Mouse (Mus musculus): ENCODE results near the gene Teddm3.
"Not testable (repeated sequence)": the region's sequence is repeated elsewhere in the genome, so short reads cannot be mapped to it uniquely, and the experiment has no call there.

Gene Teddm3

DNA sequence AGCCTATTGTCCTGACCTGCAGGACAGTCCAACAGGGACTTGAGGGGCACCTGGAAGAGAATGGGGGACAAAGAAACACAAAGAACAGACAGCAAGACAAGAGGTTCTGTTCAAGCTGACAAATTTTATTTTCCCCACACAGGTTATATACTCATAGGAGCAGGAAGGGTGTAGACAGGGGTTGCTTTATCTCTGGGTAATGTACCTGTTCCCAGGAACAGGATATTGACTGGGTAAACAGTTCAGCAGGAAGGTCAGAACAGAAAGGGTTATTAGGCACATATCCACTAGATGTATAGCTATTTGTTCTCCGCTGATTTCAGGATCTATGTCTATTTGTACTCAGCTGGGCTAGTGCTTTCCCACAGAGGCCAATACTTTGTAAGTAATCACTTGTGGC is 5.3 kb downstream of the Teddm3 start:
- not testable (repeated sequence) for DNase-seq

GRCm38 (mm10) chr16:21136312-21137083 is 17.3 kb downstream of the Teddm3 start:
- no peak for DNase-seq

DNA sequence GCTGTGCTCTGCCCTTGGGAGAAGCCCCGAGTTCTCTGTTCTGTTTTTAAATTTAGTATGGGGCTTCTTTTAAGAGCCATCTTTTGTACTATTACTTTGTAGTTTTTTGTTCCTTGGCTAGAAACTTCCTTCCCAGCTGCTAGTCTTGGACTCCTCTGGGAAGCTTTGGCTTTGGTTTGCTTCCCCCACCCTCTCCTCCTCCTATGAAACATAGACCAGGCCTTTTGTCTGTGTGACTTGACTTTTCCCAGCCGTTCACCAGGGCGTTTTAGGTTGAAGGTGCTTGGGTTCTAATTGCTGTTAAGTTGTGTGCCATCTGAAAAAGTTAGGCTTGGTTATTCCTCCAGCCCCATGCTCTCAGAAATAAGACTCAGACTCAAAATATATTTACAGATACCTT is 26.1 kb downstream of the Teddm3 start:
- not testable (repeated sequence) for DNase-seq

DNA sequence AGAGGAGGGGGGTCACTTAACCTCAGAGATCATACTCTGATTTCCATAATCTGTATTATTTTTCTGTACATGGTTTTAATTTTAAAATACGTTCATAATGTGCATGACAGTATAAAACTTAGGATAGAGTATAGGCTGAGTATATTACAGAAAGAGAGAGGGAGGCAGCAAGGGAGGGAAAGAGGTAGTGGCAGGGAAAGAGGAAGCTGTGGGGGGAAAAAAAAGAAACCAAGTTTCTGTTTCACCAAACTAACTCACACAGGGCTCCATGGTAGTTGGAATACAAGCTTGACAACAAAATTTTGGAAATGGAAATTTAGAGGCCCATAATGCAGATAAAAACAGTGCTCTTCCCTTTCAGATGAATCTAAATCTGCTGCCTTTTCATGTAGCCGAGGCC is 31.0 kb downstream of the Teddm3 start:
- not testable (repeated sequence) for DNase-seq

DNA sequence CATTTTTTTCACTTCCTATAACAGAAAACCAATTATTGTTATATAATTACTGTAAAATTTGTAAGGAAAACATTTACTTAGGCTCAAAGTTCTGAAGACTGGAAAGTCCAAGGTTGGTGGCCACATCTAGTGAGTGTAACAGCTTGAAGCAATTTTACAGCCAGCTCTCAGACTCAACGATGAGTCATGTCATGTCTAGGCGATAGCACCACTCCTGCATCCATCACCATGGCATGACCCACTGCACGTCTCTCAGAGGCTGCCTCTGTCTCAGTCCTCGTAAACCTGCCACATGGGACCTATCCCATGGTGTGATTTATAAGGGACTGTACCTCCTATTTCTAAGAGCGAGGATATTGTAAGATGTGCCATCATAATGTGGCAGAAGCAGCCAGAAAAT is 37.7 kb downstream of the Teddm3 start:
- DNase-seq: no peak

GRCm38 (mm10) chr16:21109473-21109872 is 44.3 kb downstream of the Teddm3 start:
- no peak for DNase-seq

All from spleen, adult 18-20 months (tissue).